Mouse (Mus musculus) heart, embryonic 11.5 days (tissue): ENCODE data around the gene Gm49393. TPM values are rescaled to one million over a fixed set of nuclear protein-coding genes. Genes with fewer than 3 reads are reported as not detected.
"Not testable (repeated sequence)": the region's sequence is repeated elsewhere in the genome, so short reads cannot be mapped to it uniquely, and the experiment has no call there.

Experiments used
- ATAC-seq: fragments of 200-750 bp; cut with Nextera tagmentation; replicated peaks from 2 replicates; pipeline ENCODE4 v1.8.0; 2017; ENCODE audit warnings: moderate library complexity; ENCODE audit not compliant: insufficient number of reproducible peaks, low FRiP score, low TSS enrichment
- H3K27ac ChIP-seq: fragments of 300-500 bp; sonication (generic); 2 replicates; pipeline ENCODE4 v1.5.1; 2014; ENCODE audit warnings: mild to moderate bottlenecking, low read depth, low read length
- H3K27me3 ChIP-seq: fragments of 300-500 bp; sonication (generic); 2 replicates; pipeline ENCODE4 v1.6.1; 2014; ENCODE audit warnings: mild to moderate bottlenecking, low read length, mixed read lengths; ENCODE audit not compliant: control insufficient read depth, insufficient read depth
- H3K36me3 ChIP-seq: fragments of 300-500 bp; sonication (generic); 2 replicates; pipeline ENCODE4 v1.6.1; 2014; ENCODE audit warnings: mild to moderate bottlenecking, low read length, moderate library complexity, mixed read lengths; ENCODE audit not compliant: control insufficient read depth, insufficient read depth
- H3K4me1 ChIP-seq: fragments of 300-500 bp; sonication (generic); 2 replicates; pipeline ENCODE4 v1.6.1; 2014; ENCODE audit warnings: low read length; ENCODE audit not compliant: control insufficient read depth, insufficient read depth
- H3K4me2 ChIP-seq: fragments of 300-500 bp; sonication (generic); 2 replicates; pipeline ENCODE4 v1.6.1; 2014; ENCODE audit warnings: mild to moderate bottlenecking, moderate library complexity
- H3K4me3 ChIP-seq: fragments of 300-500 bp; sonication (generic); 2 replicates; pipeline ENCODE4 v1.5.1; 2014; ENCODE audit warnings: low read depth, low read length
- H3K9ac ChIP-seq: fragments of 300-500 bp; sonication (generic); 2 replicates; pipeline ENCODE4 v1.6.1; 2014; ENCODE audit warnings: mild to moderate bottlenecking, low read depth, low read length, moderate library complexity
- H3K9me3 ChIP-seq: fragments of 300-500 bp; sonication (generic); replicated peaks from 2 replicates; pipeline ENCODE4 v1.6.1; 2016; ENCODE audit warnings: low read length; ENCODE audit not compliant: control insufficient read depth
- WGBS: fragments of 180-500 bp; shearing (Covaris S2); extraction: QIAGEN DNeasy Blood & Tissue Kit; methylation state at CpG from one replicate; pipeline ENCODE4 v1.1.7; 2014; ENCODE audit not compliant: insufficient replicate concordance; 5-methylcytosine and 5-hydroxymethylcytosine counted together
- polyA plus RNA-seq: library from polyadenylated mRNA; unstranded; fragments of >200 nt; fragmentation: Nextera tagmentation; extraction: Ambion mirVana; gene quantifications from 2 replicates; pipeline ENCODE4 v1.2.1, GENCODE M21; 2014

Gm49393 gene
- polyA plus RNA-seq: not detected in 2 replicates

DNA sequence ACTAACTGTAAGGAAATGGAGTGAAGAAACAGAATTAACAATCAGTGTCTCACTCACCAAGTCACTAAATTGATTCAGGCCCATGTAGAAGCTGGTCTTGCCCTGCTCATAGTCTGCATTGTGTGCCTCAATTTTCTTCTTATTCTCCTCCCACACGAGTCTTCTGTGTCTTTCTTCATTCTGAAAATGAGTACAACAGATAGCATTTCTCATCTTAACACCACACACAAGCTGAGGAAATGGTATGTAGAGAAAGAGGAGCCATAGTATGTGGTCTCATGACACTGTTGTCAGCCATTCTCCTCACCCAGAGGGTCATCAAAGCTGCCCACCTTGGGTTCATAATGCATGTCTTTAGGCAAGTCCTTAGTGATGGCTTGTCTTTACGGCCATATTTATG is at the start of gene Gm49393:
TSS of gene Gm49393 (minus strand) at position 101 of the 400 bp plus-strand sequence.
- WGBS: 67% methylated on average over 2 of the region's 2 CpGs
- not testable (repeated sequence) for H3K9me3 ChIP-seq

DNA sequence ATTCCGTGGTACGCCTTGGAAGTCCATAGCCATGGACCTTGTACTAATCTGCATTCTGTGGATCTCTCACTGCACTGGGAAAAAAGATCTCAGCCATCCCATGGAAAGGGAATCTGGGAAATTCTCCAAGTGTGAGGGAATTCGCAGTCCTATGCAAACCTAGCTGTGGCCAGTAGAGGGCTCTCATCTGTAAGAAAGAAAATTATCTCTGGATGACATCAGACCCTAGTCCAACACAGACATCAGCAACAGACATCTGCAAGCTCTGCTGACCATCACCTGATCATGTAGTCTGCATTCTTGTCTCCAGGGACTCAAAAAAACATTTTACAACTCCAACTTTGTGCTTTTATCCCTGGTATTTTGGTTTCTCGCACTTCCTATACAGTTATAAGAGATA is 36.9 kb upstream of the Gm49393 start:
- ATAC-seq, H3K27me3 ChIP-seq: not testable (repeated sequence)
- WGBS: 74% methylated on average over 4 of the region's 4 CpGs

More for the DNA sequence above, at the start of gene Gm49393:
- not testable (repeated sequence) for H3K27me3 ChIP-seq, H3K36me3 ChIP-seq, H3K27ac ChIP-seq, H3K4me1 ChIP-seq, H3K9ac ChIP-seq, ATAC-seq, H3K4me3 ChIP-seq, H3K4me2 ChIP-seq

DNA sequence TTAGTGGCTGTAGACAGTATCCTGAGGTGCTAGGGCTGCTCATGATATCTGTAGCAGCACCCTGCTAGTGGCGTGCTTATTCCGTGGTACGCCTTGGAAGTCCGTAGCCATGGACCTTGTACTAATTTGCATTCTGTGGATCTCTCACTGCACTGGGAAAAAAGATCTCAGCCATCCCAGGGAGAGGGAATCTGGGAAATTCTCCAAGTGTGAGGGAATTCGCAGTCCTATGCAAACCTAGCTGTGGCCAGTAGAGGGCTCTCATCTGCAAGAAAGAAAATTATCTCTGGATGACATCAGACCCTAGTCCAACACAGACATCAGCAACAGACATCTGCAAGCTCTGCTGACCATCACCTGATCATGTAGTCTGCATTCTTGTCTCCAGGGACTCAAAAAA is 28.6 kb upstream of the Gm49393 start:
- H3K4me2 ChIP-seq, H3K36me3 ChIP-seq, H3K4me3 ChIP-seq, H3K4me1 ChIP-seq, H3K9me3 ChIP-seq, H3K9ac ChIP-seq, H3K27me3 ChIP-seq, H3K27ac ChIP-seq, ATAC-seq: not testable (repeated sequence)
- 20% methylated on average over 5 of the region's 5 CpGs for WGBS

More for the DNA sequence above, 36.9 kb upstream of the Gm49393 start:
- not testable (repeated sequence) for H3K9me3 ChIP-seq, H3K4me1 ChIP-seq, H3K4me2 ChIP-seq, H3K36me3 ChIP-seq, H3K27ac ChIP-seq, H3K9ac ChIP-seq, H3K4me3 ChIP-seq

DNA sequence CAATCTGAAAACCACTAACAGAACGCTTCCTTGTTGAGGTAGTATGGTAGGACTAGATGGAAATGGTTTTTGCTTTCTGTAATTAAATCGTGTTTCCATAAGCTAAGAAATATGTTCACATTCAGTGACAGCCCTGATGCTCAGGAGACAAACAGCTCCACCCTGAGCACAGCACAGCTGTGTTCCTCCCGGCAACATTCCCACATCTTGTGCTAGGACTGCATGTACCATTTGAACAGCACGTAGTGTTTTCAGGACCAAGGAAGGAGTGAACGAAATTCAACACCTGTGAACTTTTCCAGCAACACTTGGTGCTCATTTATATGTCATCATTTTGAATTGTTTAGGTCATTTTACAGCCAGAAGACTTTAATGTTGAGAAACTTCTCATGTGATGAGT is 26.3 kb upstream of the Gm49393 start:
- no peak overlapping the region for H3K4me2 ChIP-seq
- no peak overlapping the region for H3K27ac ChIP-seq
- ATAC-seq: no peak
- no peaks in the 10 kb centered on the region for H3K4me1 ChIP-seq
- H3K9ac ChIP-seq: no peak overlapping the region
- WGBS: 63% methylated on average over 5 of the region's 5 CpGs
- no peak overlapping the region for H3K4me3 ChIP-seq
- H3K27me3 ChIP-seq: no peaks in the 10 kb centered on the region
- peaks cover 3% of the 10 kb centered on the region for H3K9me3 ChIP-seq
- no peaks in the 10 kb centered on the region for H3K36me3 ChIP-seq

DNA sequence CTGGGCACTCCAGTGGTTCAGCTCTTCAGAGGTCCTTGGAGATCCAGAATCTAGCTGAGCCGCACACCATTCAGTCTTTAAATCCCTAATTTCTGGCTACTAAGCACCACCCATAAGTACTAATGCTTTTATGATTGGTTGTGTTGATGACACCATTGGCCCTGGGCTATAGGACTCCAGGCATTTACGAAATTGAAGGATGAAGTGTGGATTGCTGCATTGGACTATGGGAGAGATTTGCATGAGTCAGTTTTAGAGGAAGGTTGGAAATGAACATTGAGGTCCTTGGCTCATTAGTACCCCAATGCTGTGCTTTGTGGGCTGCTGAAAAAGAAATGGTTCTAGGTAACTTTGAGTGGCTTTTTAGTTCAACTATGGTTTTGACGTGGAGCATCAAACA is 6.5 kb upstream of the Gm49393 start, which contains the start of gene Tpbpa:
TSS of gene Tpbpa (minus strand) at position 101 of the 400 bp plus-strand sequence.
- H3K9ac ChIP-seq, H3K9me3 ChIP-seq, H3K4me3 ChIP-seq, H3K36me3 ChIP-seq, H3K4me1 ChIP-seq, H3K4me2 ChIP-seq, ATAC-seq, H3K27me3 ChIP-seq, H3K27ac ChIP-seq: not testable (repeated sequence)
- WGBS: 74% methylated on average over 3 of the region's 3 CpGs

DNA sequence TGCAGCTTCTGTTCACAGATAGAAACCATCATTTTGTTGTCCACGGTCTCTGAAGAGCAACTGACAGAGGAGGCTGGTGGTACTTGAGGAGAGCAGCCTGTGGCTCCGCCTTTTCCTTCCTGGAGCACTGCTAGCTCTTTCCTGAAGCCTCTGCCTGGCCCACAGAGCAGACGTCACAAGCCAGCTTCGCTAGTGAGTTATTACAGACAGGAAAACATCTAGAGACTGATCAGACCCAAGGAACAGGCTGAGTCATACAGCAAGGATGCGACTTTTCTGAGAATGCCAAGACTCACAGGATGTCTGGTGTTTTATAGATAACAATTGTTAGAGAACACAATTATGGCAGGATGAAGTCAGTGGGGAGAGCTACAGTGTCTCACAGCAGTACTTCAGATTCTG is 1.1 kb upstream of the Gm49393 start, which contains the start of the genes Gm49391 and Ctla2a:
TSS of gene Gm49391 (minus strand) at position 72 of the 402 bp plus-strand sequence.
TSS of gene Ctla2a (minus strand) at position 126 of the 402 bp plus-strand sequence.
- WGBS: 40% methylated on average over 5 of the region's 5 CpGs

DNA sequence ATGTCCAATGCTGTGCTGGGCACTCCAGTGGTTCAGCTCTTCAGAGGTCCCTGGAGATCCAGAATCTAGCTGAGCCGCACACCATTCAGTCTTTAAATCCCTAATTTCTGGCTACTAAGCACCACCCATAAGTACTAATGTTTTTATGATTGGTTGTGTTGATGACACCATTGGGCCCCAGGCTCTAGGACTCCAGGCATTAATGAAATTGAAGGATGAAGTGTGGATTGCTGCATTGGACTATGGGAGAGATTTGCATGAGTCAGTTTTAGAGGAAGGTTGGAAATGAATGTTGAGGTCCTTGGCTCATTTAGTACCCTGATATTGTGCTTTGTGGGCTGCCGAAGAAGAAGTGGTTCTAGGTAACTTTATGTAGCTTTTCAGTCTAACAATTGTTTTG is 30.6 kb downstream of the Gm49393 start, which contains the start of gene Tpbpb:
TSS of gene Tpbpb (minus strand) at position 101 of the 400 bp plus-strand sequence.
- not testable (repeated sequence) for H3K4me1 ChIP-seq, H3K9ac ChIP-seq, ATAC-seq, H3K4me2 ChIP-seq, H3K9me3 ChIP-seq, H3K27ac ChIP-seq, H3K36me3 ChIP-seq, H3K4me3 ChIP-seq, H3K27me3 ChIP-seq
- WGBS: 77% methylated on average over 2 of the region's 2 CpGs

More for the DNA sequence above, 1.1 kb upstream of the Gm49393 start, which contains the start of the genes Gm49391 and Ctla2a:
- Histone ChIP-seq H3K4me2 (no peak within 1 kb of the TSS), H3K27ac (peak within 1 kb of the TSS; percentile 5; the same call in 1 of the 2 replicates), H3K36me3 (no peaks in the 10 kb centered on the region), H3K4me3 (no peak within 1 kb of the TSS), H3K27me3 (no peaks in the 10 kb centered on the region), H3K9ac (no peak within 1 kb of the TSS), H3K9me3 (0 out of 2 replicates have a peak, but pooled peaks cover 3% of the 10 kb centered on the region), H3K4me1 (no peaks in the 10 kb centered on the region)
- ATAC-seq: peak; percentile 83

DNA sequence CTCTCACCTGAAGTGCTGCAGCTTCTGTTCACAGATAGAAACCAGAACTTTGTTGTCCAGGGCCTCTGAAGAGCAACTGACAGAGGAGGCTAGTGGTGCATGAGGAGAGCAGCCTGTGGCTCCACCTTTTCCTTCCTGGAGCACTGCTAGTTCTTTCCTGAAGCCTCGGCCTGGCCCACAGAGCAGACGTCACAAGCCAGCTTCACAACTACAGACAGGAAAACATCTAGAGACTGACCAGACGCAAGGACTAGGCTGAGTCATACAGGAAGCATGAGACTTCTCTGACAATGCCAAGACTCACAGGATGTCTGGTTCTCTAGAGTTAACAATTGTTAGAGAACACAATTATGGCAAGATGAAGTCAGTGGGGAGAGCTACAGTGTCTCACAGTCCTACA is 38.1 kb downstream of the Gm49393 start, which contains the start of gene Ctla2b:
TSS of gene Ctla2b (minus strand) at position 120 of the 400 bp plus-strand sequence.
- Histone ChIP-seq H3K27me3 (no peaks in the 10 kb centered on the region), H3K36me3 (no peaks in the 10 kb centered on the region), H3K9ac (no peak within 1 kb of the TSS), H3K4me3 (no peak within 1 kb of the TSS), H3K9me3 (no peaks in the 10 kb centered on the region; the same call in 1 of the 2 replicates), H3K4me2 (no peak within 1 kb of the TSS), H3K4me1 (no peaks in the 10 kb centered on the region), H3K27ac (peak within 1 kb of the TSS; percentile 29)
- peak; percentile 83 for ATAC-seq
- WGBS: 41% methylated on average over 3 of the region's 3 CpGs

DNA sequence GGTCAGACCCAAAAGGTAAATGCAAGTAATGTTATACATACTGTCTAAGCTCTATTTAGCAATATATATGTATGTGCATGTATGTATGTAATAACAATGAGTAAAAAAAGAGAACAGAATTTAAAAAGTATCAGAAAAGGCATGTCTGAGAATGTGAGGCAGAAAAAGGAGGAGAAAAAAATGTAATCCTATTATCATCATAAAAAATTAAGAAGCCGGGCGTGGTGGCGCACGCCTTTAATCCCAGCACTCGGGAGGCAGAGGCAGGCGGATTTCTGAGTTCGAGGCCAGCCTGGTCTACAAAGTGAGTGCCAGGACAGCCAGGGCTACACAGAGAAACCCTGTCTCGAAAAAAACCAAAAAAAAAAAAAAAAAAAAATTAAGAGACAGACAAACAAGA is 38.6 kb downstream of the Gm49393 start, which contains the start of gene Gm49392:
TSS of gene Gm49392 (minus strand) at position 101 of the 400 bp plus-strand sequence.
- H3K27ac ChIP-seq: peak within 1 kb of the TSS; percentile 29
- H3K9me3 ChIP-seq, ATAC-seq, H3K36me3 ChIP-seq, H3K27me3 ChIP-seq, H3K4me3 ChIP-seq, H3K9ac ChIP-seq, H3K4me2 ChIP-seq, H3K4me1 ChIP-seq: not testable (repeated sequence)
- WGBS: 97% methylated on average over 4 of the region's 8 CpGs
